Mouse (Mus musculus) heart, adult 9 months (tissue): ENCODE measurements around the gene Map6.

Experiments
- DNase-seq, 2 experiments: peaks; one replicate each; pipeline ENCODE4 v3.0.0; 2022; ENCODE audit warnings: low spot score in 2 of 2

Gene Map6

DNA sequence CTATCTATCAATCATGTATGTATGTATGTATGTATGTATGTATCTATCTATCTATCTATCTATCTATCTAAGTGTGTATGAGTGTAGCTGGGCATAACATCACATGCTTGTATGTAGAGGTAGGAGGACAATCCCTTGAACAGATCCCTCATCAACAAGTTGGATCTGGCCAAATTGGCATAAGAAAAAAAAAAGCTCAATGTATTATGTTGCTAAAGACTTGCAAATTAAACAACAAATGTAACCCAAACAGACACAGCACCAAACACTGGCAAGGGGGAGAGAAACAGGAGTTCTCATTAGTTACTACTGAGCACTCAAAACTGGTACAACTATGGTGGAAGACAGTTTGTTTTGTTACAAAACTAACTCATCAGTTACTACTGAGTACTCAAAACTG lies 2.6 kb upstream of the Map6 start:
- no peak for DNase-seq

GRCm38 (mm10) chr7:99267897-99268505 lies 754 bp downstream of the Map6 start:
- peak; percentile 53 to 60 for DNase-seq

- DNase-seq, result no peak
Measured at GRCm38 (mm10) chr7:99268506-99268900, 1.3 kb downstream of the Map6 start.

- DNase-seq, result no peak
Measured at GRCm38 (mm10) chr7:99268951-99269945, 2.0 kb downstream of the Map6 start.

DNA sequence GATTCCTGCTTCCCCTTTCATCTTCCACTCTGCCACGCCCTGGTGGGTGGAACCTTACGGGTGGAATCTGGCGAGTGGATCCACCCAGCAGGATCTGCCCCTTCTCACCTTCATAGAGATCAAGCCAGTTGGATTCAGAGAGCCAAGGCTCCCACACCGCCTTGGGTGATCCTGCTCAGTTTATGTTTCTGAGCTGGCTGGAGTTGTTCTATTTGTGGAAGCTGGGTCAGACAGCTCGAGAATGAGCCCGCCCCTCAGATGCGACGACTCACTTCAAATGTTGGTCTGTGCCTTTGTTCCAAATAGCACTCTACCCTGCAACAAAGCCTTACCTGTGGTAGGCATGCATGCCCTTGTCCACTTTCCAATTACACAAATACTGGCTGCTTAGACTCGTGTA lies 4.4 kb downstream of the Map6 start:
- DNase-seq, result no peak

- no peak for DNase-seq
Measured at GRCm38 (mm10) chr7:99275131-99275530, 7.9 kb downstream of the Map6 start.

DNA sequence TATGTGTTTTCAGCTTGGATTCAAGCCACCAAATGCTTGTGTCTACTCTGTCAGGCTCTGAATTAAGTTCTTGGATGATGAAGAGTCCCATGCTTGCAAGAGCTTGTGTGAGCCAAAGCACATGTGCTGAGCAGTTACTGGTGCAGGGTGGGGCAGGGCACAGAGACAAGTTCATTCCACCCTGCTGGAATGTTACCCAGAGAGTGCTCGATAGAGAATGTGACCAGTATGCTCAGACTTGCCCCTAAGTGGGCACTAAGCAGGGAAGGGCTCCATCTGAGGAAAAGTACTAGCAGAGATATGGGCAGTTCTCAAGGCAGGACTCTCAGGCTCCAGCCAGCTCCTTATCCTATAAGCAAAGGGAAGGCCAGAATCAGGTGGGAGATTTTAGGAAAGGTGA lies 9.4 kb downstream of the Map6 start:
- no peak for DNase-seq

DNA sequence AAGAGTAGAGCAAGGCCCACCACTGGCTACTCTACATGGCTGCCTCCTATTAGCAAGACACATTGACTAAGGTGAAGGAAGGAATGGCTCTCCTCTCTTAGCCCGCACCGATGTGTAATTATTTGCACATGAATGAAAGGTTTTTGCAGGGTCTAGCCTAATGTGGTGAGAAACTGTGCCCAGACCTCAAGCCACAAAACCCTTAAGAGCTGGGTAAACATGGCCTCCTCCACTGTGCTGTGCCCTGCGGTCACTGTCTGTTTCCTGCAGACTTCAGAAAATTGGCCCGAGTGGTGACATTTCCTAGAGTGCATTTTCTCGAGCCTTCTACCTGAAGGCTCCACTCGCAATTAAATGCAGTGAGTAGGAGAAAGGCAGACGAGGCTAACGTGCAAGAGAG lies 11.1 kb downstream of the Map6 start:
- DNase-seq, result no peak

DNA sequence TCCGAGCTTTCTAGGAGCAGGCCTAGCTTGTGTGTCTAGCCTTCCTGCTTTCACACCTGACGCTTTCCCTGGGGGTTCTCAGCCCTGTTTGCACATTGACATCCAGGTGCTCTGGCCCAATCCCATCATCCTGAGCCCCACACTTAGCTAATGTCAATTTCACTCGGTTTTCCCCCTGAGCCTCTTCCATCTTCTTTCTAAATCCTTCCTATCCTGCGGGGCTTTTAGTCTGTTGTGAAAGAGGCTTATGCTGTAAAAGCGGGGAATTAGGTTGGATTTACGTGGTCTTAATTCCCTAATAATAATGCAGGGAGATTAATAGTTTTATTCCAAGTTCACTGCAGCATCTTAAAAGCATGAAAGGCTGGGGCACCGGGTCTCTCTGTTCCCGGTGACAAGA lies 12.3 kb downstream of the Map6 start:
- no peak for DNase-seq

DNA sequence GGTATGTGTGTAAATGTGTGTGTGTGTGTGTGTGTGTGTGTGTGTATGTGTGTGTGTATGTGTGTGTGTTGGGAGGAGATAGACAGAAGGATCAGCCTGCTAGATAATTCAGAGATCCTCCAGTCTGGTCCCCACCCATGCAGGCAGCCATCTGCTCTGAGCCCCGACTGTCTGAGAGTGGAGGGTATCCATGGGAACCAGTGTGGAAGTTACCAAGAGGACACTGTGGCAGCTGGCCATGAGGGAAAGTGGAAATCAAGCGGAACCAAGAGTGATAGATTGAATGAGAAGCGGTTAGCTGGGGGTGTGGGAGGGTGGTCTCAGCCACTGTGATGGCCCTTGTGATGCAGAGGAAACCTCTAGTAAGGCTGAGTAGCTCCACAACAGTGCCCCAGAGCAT lies 20.0 kb downstream of the Map6 start:
- DNase-seq, result no peak

GRCm38 (mm10) chr7:99290008-99290407 lies 22.8 kb downstream of the Map6 start:
- DNase-seq, result peak; percentile 29 to 56

GRCm38 (mm10) chr7:99290925-99291324 lies 23.7 kb downstream of the Map6 start:
- DNase-seq, result peak in 1 of 2 experiments; percentile 24

DNA sequence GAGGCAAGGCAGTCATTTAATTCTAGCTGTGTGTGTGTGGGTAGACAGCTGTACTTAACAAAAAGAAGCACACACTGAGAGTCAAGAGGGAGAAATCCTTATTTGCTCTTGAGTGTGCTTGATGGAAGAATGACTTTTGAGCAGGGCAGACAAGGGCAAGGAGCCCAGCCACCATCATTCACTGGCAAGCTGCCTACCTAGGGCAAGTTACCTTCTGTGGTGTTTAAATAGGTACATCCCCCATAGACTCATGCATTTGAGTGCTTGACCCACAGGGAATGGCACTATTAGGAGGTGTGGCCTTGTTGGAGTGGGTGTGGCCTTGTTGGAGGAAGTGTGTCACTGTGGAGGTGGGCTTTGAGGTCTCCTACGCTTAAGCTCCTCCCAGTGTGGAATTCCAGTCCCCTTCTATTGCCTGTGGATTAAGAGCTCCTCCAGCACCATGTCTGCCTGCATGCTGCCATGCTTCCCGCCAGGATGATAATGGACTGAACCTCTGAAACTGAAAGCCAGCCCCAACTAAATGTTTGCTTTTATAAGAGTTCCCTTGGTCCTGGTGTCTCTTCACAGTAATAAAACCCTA lies 27.0 kb downstream of the Map6 start:
- DNase-seq, result no peak

DNA sequence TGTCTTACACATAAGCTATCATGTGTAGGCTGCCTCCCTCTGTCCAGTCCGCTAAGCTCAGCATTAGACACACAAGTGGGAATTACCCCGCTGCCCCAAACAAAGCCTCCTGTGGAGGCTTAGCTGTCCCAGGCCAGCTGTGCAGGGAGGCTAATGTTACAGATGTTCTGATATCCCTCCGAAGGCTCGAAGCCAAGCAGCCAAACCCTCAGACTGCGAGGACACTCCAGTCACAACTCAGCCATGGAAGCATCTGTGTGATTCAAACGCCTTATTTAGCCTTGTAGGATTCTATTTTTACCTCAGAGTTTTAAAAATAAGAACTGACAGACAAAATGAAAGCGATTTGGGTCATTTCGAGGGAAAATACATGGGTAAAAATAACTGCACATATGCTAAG lies 27.9 kb downstream of the Map6 start:
- peak in 1 of 2 experiments; percentile 28 for DNase-seq

- no peak for DNase-seq
Measured at GRCm38 (mm10) chr7:99300650-99301175, 33.5 kb downstream of the Map6 start.

- no peak for DNase-seq
Measured at GRCm38 (mm10) chr7:99304029-99304428, 36.8 kb downstream of the Map6 start.

GRCm38 (mm10) chr7:99304949-99305372 lies 37.7 kb downstream of the Map6 start:
- peak; percentile 52 to 75 for DNase-seq

DNA sequence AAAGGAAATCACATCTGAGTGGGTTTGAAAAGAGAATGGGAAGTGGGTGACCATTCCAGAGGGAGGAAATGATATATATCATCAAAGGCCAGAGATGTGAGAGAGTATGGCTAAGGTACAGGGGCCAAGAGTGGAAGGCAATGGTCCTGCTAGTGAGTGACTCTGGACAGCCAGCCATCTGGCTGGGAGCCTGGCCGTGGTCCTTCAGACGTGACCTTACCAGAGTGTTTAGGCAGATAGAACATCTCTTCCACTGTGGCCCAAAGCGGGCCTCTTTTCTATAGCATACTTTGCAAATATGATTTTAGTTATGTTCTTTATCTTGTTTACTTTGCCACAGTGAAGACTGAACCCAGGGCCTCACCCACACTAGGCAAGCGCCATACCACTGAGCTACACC lies 38.4 kb downstream of the Map6 start:
- DNase-seq, result no peak

DNA sequence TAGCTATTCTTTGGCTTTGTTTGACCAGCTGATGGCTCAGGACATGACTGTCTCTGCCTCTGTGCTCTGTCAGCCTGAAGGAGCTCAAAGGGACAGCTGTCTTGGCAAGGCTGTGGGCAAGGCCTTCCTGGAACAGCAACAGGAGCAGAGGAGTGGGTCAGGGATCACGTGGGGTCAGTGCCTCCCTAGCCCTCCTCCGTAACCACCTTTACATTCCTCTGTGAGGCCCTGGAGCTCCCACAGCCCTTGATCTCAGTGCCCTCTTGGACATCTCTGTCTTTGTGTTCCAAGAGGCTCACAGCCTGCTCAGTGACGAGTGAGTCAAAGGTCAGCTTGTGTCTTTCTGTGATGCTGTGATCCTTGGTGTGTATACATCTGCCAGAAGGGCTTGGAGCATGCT lies 39.4 kb downstream of the Map6 start:
- no peak for DNase-seq

GRCm38 (mm10) chr7:99311433-99311832 lies 44.2 kb downstream of the Map6 start:
- no peak for DNase-seq

- DNase-seq, result no peak
Measured at GRCm38 (mm10) chr7:99312058-99312457, 44.8 kb downstream of the Map6 start.

- no peak for DNase-seq
Measured at GRCm38 (mm10) chr7:99312671-99313143, 45.5 kb downstream of the Map6 start.
